Mouse (Mus musculus) kidney, postnatal 14 days (tissue): ENCODE measurements around the gene Gm21454.
"Not testable (repeated sequence)": the region's sequence is repeated elsewhere in the genome, so short reads cannot be mapped to it uniquely, and the experiment has no call there.

Source experiments
- DNase-seq: peaks from one replicate; pipeline ENCODE4 v3.0.0; 2022; ENCODE audit warnings: mixed read lengths

Gene Gm21454

DNA sequence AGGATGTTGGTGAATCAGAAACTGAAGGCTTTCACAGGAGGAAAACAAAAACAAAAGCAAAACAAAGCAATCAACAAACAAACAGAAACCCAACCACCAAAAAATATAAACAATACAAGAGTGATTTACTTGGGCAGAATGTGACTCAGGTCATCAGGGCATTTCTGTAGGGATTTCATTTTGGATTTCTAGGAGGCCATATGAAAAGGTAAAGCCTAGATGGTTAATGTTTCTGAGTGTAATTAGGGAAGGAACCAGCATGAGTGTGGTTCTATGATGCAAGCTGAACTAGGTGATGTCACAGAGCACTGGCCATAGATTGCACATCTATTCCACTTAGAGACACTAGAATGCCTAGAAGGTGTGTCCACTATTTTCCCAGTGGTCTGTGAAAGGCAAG, at the start of gene Gm21454, which contains the start of gene Gm21440:
Gene Gm21454 (plus strand): TSS at position 352 of the 400 bp plus-strand sequence.
Gene Gm21440 (plus strand): TSS at position 301 of the 400 bp plus-strand sequence.
- DNase-seq = not testable (repeated sequence)

DNA sequence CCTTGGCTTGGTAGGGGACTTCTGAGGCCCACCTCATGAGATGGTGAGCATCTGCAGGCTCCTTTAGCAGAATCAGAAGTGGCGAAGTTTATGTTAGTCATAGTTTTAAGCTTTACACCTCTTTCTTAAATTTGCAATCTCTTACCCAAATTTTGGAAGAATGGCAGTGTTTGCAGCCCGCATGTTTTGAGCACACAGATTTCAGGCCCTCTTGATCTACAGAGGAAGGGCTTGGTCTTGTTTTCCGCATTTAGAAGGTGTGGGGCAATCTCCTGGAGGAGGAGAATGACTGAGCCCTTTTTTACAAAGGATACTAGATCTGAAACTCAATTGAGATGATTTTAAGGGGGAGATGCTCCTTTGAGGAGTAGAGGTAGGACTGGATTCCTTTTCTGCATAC, 28.4 kb upstream of the Gm21454 start, which contains the start of gene Gm21828:
Gene Gm21828 (minus strand): TSS at position 101 of the 400 bp plus-strand sequence.
- DNase-seq = not testable (repeated sequence)

DNA sequence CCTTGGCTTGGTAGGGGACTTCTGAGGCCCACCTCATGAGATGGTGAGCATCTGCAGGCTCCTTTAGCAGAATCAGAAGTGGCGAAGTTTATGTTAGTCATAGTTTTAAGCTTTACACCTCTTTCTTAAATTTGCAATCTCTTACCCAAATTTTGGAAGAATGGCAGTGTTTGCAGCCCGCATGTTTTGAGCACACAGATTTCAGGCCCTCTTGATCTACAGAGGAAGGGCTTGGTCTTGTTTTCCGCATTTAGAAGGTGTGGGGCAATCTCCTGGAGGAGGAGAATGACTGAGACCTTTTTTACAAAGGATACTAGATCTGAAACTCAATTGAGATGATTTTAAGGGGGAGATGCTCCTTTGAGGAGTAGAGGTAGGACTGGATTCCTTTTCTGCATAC, 96.7 kb downstream of the Gm21454 start, which contains the start of gene Gm21725:
Gene Gm21725 (minus strand): TSS at position 101 of the 400 bp plus-strand sequence.
- not testable (repeated sequence) for DNase-seq
